Mouse (Mus musculus) cortical plate, adult 2 months (tissue): ENCODE data around the gene Capsl. TPM values are rescaled to one million over a fixed set of nuclear protein-coding genes. Genes with fewer than 3 reads are reported as not detected.

ENCODE experiments used
- H3K27ac ChIP-seq: fragments of 200-500 bp; 2 replicates; pipeline ENCODE4 v1.5.1; 2012; ENCODE audit warnings: low read length, control low read depth, inconsistent platforms; ENCODE audit not compliant: insufficient read depth
- H3K4me1 ChIP-seq: fragments of 200-500 bp; 2 replicates; pipeline ENCODE4 v1.6.1; 2011; ENCODE audit warnings: low read length; ENCODE audit not compliant: control insufficient read depth, insufficient read depth
- H3K4me3 ChIP-seq: fragments of 200-500 bp; 2 replicates; pipeline ENCODE4 v1.5.1; 2011; ENCODE audit warnings: mild to moderate bottlenecking, low read length, control low read depth; ENCODE audit not compliant: insufficient read depth
- CTCF ChIP-seq: fragments of 200-500 bp; IDR thresholded peaks from 2 replicates; pipeline ENCODE4 v1.5.1; 2011; ENCODE audit warnings: mild to moderate bottlenecking, control low read depth, low read length; ENCODE audit not compliant: insufficient read depth; ENCODE audit errors: extremely low read depth
- POLR2A ChIP-seq: fragments of 200-500 bp; IDR thresholded peaks from 2 replicates; pipeline ENCODE4 v1.6.1; 2011; ENCODE audit warnings: mild to moderate bottlenecking, low read length, control low read depth; ENCODE audit not compliant: insufficient read depth; ENCODE audit errors: extremely low read depth
- polyA plus RNA-seq: library from polyadenylated mRNA; depleted of rRNA; stranded (reverse); fragments of >200 nt; gene quantifications from 2 replicates; pipeline ENCODE4 v1.2.3, GENCODE M21; 2012; rRNA removed

Gene Capsl
- polyA plus RNA-seq, 1 experiment = 1.8 TPM

DNA sequence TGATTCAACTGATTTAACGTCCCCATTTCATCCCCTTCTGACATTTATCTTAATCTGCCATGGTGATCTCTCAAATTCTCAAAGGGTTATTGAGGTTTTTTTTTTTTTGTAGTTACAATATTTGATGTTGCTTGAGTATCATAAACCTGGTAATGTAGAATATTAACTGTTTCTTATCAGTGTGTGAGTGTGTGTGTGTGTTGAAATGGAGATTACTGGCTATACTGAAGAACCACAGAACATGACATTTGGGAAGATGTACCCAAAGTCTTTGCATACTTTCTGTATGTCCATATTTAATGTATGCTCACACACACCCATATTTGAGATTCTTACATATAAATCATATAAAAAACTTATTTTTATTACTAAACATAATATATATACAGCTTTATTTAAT lies 28.2 kb downstream of the Capsl start:
- H3K4me1 ChIP-seq = no peaks in the 10 kb centered on the region
- H3K27ac ChIP-seq = no peak overlapping the region
- TF ChIP-seq POLR2A = no peak
- TF ChIP-seq CTCF = no peak
- H3K4me3 ChIP-seq = no peak overlapping the region

DNA sequence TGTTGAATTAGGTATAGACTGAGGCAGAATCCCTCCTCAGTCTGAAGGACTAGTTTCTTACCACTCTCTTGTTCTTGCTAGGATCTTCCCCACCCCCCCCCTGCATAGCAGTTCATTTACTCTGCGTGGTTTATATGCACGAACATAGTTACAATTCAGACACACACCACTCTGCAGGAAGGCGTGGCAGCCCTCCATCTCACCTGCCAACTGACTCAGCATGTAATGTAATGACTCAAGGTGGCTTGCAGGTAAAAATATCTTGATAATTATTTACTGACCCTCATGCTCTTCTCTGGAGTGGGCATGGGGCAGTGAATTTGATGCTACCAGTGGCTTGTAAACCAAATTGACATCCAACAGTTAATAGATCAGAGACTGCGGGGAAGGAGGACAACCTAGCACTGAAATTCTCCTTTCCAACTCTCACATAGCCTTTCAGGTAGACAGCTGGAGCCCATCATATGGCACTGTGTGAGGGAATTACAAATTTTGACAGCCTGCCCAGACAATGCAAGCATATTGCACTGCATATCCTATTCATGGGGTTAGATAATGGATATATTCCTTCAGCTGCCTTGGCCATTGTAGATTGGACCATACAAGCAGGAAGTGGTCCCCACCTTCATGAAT lies 35.3 kb downstream of the Capsl start:
- H3K4me3 ChIP-seq = no peak overlapping the region
- no peak for TF ChIP-seq POLR2A
- no peak for TF ChIP-seq CTCF
- no peak overlapping the region for H3K27ac ChIP-seq
- no peaks in the 10 kb centered on the region for H3K4me1 ChIP-seq

DNA sequence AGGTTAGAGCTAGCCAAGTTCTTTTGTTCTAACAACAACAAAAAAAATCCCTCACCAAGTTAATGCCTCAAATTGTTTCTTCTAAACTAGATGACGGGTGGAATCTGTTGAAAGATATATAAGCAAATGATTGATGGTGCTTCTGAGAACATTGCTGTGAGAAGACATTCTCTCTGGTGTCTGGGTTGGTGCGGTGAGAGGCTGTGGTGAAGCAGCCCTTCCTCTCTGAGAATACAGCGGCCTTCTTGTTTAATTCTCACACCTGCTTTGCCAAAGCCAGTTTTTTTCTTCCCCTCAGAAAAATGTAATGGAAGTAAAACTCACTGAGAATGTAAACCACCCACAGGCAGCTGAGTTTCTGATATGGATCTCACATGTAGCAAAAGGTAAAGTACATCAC lies 36.3 kb downstream of the Capsl start:
- Histone ChIP-seq H3K4me1 (no peaks in the 10 kb centered on the region), H3K4me3 (no peak overlapping the region), H3K27ac (no peak overlapping the region)
- no peak for TF ChIP-seq POLR2A
- TF ChIP-seq CTCF = no peak

DNA sequence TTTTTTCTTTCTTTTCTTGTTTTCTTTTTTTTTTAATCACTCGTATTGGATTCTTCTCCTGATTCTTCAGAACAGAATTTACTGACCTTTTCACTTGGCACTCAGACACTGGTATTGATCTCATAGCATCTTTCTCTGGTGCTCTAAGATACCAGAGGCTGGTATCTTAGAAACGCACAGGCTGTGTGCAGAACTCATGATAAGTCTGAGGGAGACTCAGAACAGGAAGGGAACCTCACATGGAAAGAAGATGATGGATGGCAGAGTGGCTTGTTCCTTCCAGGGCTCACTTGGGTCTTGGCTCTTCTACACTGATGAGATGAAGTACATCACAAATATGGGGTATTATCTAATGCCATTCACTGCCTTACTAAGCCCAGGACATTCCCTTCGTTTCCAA lies 36.8 kb downstream of the Capsl start:
- TF ChIP-seq POLR2A = no peak
- Histone ChIP-seq H3K27ac (no peak overlapping the region), H3K4me1 (no peaks in the 10 kb centered on the region), H3K4me3 (no peak overlapping the region)

DNA sequence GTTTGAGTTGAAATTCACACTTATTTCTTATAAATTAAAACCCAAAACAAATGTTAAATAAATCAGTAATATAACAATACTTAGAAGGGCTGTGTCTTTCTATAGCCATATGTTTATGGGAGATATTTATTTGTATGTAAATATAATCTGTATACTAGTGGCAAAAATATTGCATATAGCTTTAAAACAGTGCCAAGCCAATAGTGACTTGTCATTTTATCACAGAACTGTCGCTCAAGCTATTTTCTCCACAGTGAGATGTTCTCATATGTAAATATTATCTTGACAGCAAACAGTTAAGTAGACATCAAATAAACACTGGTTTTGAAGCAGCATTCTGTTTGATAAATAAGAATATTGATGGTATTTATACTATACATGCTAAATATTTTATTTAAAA lies 37.4 kb downstream of the Capsl start:
- Histone ChIP-seq H3K27ac (no peak overlapping the region), H3K4me1 (no peaks in the 10 kb centered on the region), H3K4me3 (no peak overlapping the region)
- no peak for TF ChIP-seq POLR2A
- TF ChIP-seq CTCF = no peak

DNA sequence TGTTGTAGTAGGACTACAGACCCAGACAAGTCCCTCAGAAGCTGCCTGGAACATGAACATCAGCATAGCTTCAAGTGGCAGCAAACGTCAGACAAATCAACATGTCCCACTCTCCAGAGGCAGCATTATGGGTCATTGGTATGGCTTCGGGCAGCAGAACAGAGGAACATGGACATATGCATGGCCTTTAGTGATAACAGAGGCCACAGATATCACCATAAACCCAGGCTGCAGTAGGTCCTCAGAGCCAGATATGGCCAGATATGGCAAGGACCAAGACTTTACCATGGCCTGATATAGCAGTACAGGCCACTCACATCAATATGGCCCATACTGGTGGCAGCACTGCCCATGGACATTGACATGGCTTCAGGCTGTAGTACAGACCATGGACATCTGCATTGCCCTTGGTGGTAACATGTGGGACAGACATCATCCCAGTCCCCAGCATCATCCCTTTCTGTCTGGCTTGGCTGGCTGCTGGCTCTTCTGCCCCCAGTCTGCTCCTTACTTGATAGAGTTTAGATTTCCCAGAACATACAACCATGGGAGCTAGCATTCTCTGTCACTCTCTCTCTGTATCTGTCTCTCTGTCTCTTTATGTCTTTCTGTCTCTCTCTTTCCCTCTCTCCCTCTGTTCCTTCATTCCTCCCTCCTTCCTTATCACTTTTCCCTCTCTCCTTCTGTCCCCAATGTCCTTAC lies 53.7 kb downstream of the Capsl start:
- Histone ChIP-seq H3K4me3 (no peak overlapping the region), H3K27ac (no peak overlapping the region), H3K4me1 (no peaks in the 10 kb centered on the region)
- no peak for TF ChIP-seq POLR2A

DNA sequence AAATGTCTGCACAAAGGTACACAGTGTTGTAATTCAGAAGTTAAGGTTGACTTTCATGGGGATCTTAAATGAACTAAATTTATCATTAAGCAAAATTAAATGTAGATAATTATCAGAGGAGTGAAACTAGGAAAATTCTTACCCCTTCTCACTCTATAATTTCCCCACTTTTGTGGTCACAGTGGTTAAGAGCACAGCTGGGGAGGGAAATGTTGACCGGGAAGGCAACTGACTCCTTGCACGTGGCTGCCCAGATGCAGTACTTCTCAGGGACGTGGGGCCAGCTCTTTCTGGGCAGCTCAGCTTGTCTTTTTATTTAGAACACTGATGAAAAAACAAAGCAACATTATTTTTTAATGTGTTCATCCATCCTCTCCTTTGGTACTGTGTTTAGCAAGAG lies 56.2 kb downstream of the Capsl start:
- Histone ChIP-seq H3K27ac (no peak overlapping the region), H3K4me1 (no peaks in the 10 kb centered on the region), H3K4me3 (no peak overlapping the region)
- TF ChIP-seq POLR2A (no peak), CTCF (no peak)

Other genes with a start within 250 kb of the Capsl start
- gene Ugt3a1, start 159.1 kb upstream of the Capsl start, polyA plus RNA-seq = not detected in 2 replicates
- not detected in 2 replicates for gene Ugt3a2, start 100.5 kb upstream of the Capsl start, polyA plus RNA-seq
- gene Il7r, start 94.1 kb downstream of the Capsl start, polyA plus RNA-seq = 0.13 and 0.30 TPM in 2 replicates